Mouse (Mus musculus) limb, embryonic 14.5 days (tissue): ENCODE results near the gene Smo. TPM values are rescaled to one million over a fixed set of nuclear protein-coding genes. Genes with fewer than 3 reads are reported as not detected.

ENCODE experiments used
- ATAC-seq: fragments of 200-750 bp; cut with Nextera tagmentation; 2 replicates; pipeline ENCODE4 v1.8.0; 2017; ENCODE audit warnings: low read depth, moderate number of reproducible peaks, moderate TSS enrichment; ENCODE audit not compliant: low FRiP score
- DNase-seq: peaks from one replicate; pipeline ENCODE4 v3.0.0-alpha.2; 2015; ENCODE audit warnings: low spot score
- H3K27ac ChIP-seq: fragments of 300-500 bp; sonication (generic); replicated peaks from 2 replicates; pipeline ENCODE4 v1.5.1; 2014; ENCODE audit warnings: low read depth, mild to moderate bottlenecking, low read length, moderate library complexity, mixed read lengths
- H3K27me3 ChIP-seq: fragments of 300-500 bp; sonication (generic); 2 replicates; pipeline ENCODE4 v1.6.1; 2014; ENCODE audit warnings: low read length, mixed read lengths; ENCODE audit not compliant: control insufficient read depth, insufficient read depth
- H3K36me3 ChIP-seq: fragments of 300-500 bp; sonication (generic); 2 replicates; pipeline ENCODE4 v1.6.1; 2014; ENCODE audit warnings: mild to moderate bottlenecking, low read length, moderate library complexity, mixed read lengths; ENCODE audit not compliant: control insufficient read depth, insufficient read depth
- H3K4me1 ChIP-seq: fragments of 300-500 bp; sonication (generic); 2 replicates; pipeline ENCODE4 v1.6.1; 2014; ENCODE audit warnings: antibody characterized with exemption, low read length, mixed read lengths; ENCODE audit not compliant: control insufficient read depth, insufficient read depth
- H3K4me2 ChIP-seq: fragments of 300-500 bp; sonication (generic); replicated peaks from 2 replicates; pipeline ENCODE4 v1.6.1; 2014; ENCODE audit warnings: low read depth, mild to moderate bottlenecking, low read length, moderate library complexity; ENCODE audit not compliant: severe bottlenecking
- H3K4me3 ChIP-seq: fragments of 300-500 bp; sonication (generic); replicated peaks from 2 replicates; pipeline ENCODE4 v1.5.1; 2014; ENCODE audit warnings: low read length
- H3K9ac ChIP-seq: fragments of 300-500 bp; sonication (generic); 2 replicates; pipeline ENCODE4 v1.6.1; 2014; ENCODE audit warnings: mild to moderate bottlenecking, low read depth, low read length, moderate library complexity; ENCODE audit not compliant: severe bottlenecking
- H3K9me3 ChIP-seq: fragments of 300-500 bp; sonication (generic); 2 replicates; pipeline ENCODE4 v1.6.1; 2016; ENCODE audit warnings: low read length; ENCODE audit not compliant: control insufficient read depth
- POLR2A ChIP-seq: fragments of 200-500 bp; IDR thresholded peaks from 2 replicates; pipeline ENCODE4 v1.8.0; 2012; ENCODE audit warnings: inconsistent platforms, mild to moderate bottlenecking, moderate library complexity, borderline replicate concordance; ENCODE audit not compliant: insufficient read depth, insufficient read length; ENCODE audit errors: extremely low read depth
- WGBS: fragments of 180-500 bp; shearing (Covaris S2); extraction: QIAGEN DNeasy Blood & Tissue Kit; methylation state at CpG from one replicate; pipeline ENCODE4 v1.1.7; 2014; 5-methylcytosine and 5-hydroxymethylcytosine counted together
- polyA plus RNA-seq, 2 experiments: library from polyadenylated mRNA; depleted of rRNA in 1 of 2; stranded (reverse) in 1 of 2; unstranded in 1 of 2; fragments of >200 nt; fragmentation: Nextera tagmentation in 1 of 2; extraction: Ambion mirVana in 1 of 2; gene quantifications; 2 replicates each; pipeline versions ENCODE4 v1.2.1 to v1.2.3; 2012 to 2014

The Smo gene
- polyA plus RNA-seq (2012; rRNA removed) (104 and 134 TPM in 2 replicates), polyA plus RNA-seq (2014; fragmentation: Nextera tagmentation; extraction: Ambion mirVana) (58.1 and 68.4 TPM in 2 replicates)

GRCm38 (mm10) chr6:29735336-29735688, at the start of gene Smo:
TSS of gene Smo (plus strand) at chr6:29735503.
- Histone ChIP-seq H3K9ac (peak within 1 kb of the TSS; percentile 99), H3K27ac (peak within 1 kb of the TSS; percentile 100), H3K27me3 (no peaks in the 10 kb centered on the region), H3K36me3 (peaks cover 10% of the 10 kb centered on the region), H3K4me1 (peaks cover 19% of the 10 kb centered on the region), H3K4me2 (peak within 1 kb of the TSS; percentile 89), H3K4me3 (peak within 1 kb of the TSS; percentile 91), H3K9me3 (no peaks in the 10 kb centered on the region)
- DNase-seq (peak; percentile 93), ATAC-seq (peak; percentile 96)
- 0% methylated on average over 18 of the region's 30 CpGs for WGBS
- peak; percentile 77; the same call in 1 of the 2 replicates for TF ChIP-seq POLR2A

GRCm38 (mm10) chr6:29685952-29686351, 49.4 kb upstream of the Smo start:
- DNase-seq (no peak), ATAC-seq (no peak)
- Histone ChIP-seq H3K4me2 (no peak overlapping the region), H3K27me3 (no peaks in the 10 kb centered on the region), H3K9me3 (no peaks in the 10 kb centered on the region), H3K4me3 (no peak overlapping the region), H3K27ac (no peak overlapping the region), H3K36me3 (no peaks in the 10 kb centered on the region), H3K4me1 (no peaks in the 10 kb centered on the region), H3K9ac (no peak overlapping the region)
- no peak for TF ChIP-seq POLR2A
- 83% methylated on average over 4 of the region's 4 CpGs for WGBS

DNA sequence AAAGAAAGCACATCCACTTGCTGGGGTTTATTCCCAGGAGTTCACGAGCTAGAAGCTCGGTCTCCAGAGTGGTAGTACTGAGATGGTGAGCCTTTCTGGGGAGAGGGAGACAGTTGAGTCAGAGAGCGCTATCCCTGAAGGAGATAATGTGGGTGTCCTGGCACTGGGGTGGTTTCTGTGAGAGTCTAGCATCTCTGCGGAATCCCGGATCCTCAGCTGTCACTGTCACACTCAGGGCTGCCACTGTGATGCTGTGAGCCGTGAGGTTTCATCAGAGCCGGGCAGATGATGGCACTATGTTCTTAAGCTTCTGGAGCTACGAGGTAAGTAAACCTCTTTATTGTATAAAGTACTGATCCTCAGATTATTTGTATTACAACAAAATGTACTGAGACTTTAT, 45.8 kb upstream of the Smo start:
- peaks cover 6% of the 10 kb centered on the region; the same call in 1 of the 2 replicates for H3K27me3 ChIP-seq
- peaks cover 2% of the 10 kb centered on the region; the same call in 1 of the 2 replicates for H3K4me1 ChIP-seq
- no peak for ATAC-seq
- no peaks in the 10 kb centered on the region for H3K36me3 ChIP-seq
- no peak for TF ChIP-seq POLR2A
- no peaks in the 10 kb centered on the region for H3K9me3 ChIP-seq
- no peak overlapping the region for H3K4me3 ChIP-seq
- H3K4me2 ChIP-seq, result no peak overlapping the region
- no peak for DNase-seq
- no peak overlapping the region for H3K27ac ChIP-seq
- no peak overlapping the region for H3K9ac ChIP-seq
- 72% methylated on average over 8 of the region's 8 CpGs for WGBS

GRCm38 (mm10) chr6:29693953-29694352, 41.4 kb upstream of the Smo start, which contains the start of gene Tspan33:
TSS of gene Tspan33 (plus strand) at chr6:29694222.
- H3K27ac ChIP-seq, result no peak within 1 kb of the TSS
- under 1% methylated on average over 30 of the region's 41 CpGs for WGBS
- H3K9me3 ChIP-seq, result no peaks in the 10 kb centered on the region
- H3K4me2 ChIP-seq, result peak within 1 kb of the TSS; percentile 100
- TF ChIP-seq POLR2A, result no peak
- peak within 1 kb of the TSS; percentile 60 for H3K9ac ChIP-seq
- peak; percentile 98 for ATAC-seq
- H3K27me3 ChIP-seq, result peaks cover 16% of the 10 kb centered on the region; the same call in 1 of the 2 replicates
- H3K36me3 ChIP-seq, result no peaks in the 10 kb centered on the region
- peak; percentile 94 for DNase-seq
- H3K4me3 ChIP-seq, result peak within 1 kb of the TSS; percentile 61
- peaks cover 4% of the 10 kb centered on the region; the same call in 1 of the 2 replicates for H3K4me1 ChIP-seq

- peak overlapping the region; percentile 61 for H3K4me3 ChIP-seq
- peak overlapping the region; percentile 100 for H3K4me2 ChIP-seq
- H3K9ac ChIP-seq, result peak overlapping the region; percentile 60
- ATAC-seq (no peak), DNase-seq (no peak)
- no peaks in the 10 kb centered on the region for H3K9me3 ChIP-seq
- H3K27me3 ChIP-seq, result peaks cover 16% of the 10 kb centered on the region; the same call in 1 of the 2 replicates
- peaks cover 4% of the 10 kb centered on the region; the same call in 1 of the 2 replicates for H3K4me1 ChIP-seq
- 5% methylated on average over 32 of the region's 35 CpGs for WGBS
- no peak for TF ChIP-seq POLR2A
- no peaks in the 10 kb centered on the region for H3K36me3 ChIP-seq
- H3K27ac ChIP-seq, result no peak overlapping the region
Observed at GRCm38 (mm10) chr6:29694375-29695289, 40.7 kb upstream of the Smo start.
